Mouse (Mus musculus): ENCODE results near the gene Zbtb34.

Gene Zbtb34

GRCm38 (mm10) chr2:33445741-33446140, 14.6 kb upstream of the Zbtb34 start:
- DNase-seq (ENCODE audit: low spot score) = no peak

- DNase-seq (ENCODE audit: low spot score) = no peak
Observed at GRCm38 (mm10) chr2:33444862-33445261, 13.7 kb upstream of the Zbtb34 start.

DNA sequence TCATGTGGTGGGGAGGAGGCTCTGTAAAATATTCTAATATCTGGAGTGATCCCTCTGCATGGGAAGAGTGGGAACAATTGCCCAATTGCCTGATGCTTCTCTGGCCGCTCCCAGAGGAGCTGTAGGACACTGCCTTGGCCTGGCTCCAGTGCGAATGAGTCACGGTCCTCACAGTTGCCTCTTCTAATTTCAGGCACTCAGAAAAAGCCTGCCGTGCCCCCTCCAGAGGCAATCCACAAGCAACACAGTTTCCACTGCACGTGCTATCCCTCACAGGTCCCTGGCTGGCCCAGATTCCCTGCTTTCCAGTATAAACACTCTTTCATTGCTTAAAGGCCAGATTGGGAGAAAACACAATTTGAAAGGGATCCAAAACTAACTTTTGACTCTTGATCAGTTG, 13.2 kb upstream of the Zbtb34 start:
- DNase-seq (ENCODE audit: low spot score) = no peak

DNA sequence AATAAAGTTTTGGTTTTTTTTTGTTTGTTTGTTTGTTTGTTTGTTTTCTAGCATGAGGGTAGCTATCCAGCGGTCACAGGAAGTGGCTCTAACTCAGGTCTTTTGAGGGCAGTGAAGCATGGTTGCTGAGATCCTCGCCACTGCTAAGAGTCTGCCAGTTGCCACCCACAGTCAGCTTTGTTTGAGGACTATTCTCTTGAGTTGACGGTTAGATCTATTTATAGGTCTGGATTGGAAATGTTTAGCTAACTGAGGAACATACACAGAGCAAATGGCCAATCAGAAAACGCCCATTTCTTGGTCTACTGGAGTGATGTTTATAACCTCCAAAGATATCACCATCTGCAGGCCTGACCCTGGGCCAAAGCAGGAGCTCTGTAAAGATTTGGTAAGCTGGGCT, 11.6 kb upstream of the Zbtb34 start:
- DNase-seq (ENCODE audit: low spot score) = no peak

- DNase-seq (ENCODE audit: low spot score) = no peak
Observed at GRCm38 (mm10) chr2:33440893-33441292, 9.8 kb upstream of the Zbtb34 start.

DNA sequence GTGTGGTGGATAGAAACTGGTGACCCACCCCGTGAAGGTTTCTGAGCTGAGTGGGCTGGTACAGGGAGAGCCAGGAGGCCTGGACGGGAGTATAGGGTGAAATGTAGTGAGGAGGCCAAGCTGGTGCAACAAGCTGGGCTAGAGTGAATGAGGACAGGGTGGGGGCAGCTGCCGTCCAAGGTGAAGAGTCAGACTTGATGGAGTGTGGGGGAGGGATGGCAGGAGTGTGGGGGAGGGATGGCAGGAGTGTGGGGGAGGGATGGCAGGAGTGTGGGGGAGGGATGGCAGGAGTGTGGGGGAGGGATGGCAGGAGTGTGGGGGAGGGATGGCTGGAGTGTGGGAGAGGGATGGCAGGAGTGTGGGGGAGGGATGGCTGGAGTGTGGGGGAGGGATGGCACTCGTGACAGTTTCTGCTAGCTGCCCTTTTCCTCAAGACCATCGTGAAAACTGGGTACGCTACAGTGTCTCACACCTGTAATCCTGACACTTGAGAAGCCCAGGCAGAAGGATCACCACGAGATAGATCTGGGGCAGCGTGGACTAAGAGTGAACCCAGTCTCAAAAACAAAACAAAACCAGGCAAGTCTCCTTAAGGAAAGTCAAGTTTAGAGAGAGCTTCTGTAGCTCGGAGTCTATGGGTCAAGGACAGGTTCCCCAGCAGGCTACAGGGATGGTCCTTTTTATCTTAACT, 9.0 kb upstream of the Zbtb34 start:
- DNase-seq (ENCODE audit: low spot score) = no peak

- no peak for DNase-seq (ENCODE audit: low spot score)
Observed at GRCm38 (mm10) chr2:33439471-33439881, 8.4 kb upstream of the Zbtb34 start.

- DNase-seq (ENCODE audit: low spot score) = no peak
Observed at GRCm38 (mm10) chr2:33438377-33438776, 7.3 kb upstream of the Zbtb34 start.

DNA sequence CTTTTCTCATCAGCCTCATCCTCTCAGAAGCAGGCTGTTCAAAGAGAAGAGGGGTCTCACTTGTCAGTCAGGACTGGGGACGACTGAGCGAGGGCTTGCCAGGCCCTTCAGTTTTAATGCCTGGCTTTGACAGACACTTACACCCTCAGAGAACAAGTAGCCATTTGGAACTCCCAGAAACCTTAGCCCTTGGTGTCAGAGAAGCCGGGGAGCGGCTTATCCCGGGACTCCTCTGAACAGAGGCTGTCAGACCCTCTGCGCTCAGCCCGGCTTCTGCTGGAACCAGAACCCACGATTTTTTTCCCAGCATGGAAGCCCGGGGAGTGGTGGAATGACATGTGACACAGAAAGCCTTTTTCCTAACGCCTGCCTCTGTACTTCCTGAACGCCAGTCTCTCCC, 6.1 kb upstream of the Zbtb34 start:
- DNase-seq (ENCODE audit: low spot score) = no peak

DNA sequence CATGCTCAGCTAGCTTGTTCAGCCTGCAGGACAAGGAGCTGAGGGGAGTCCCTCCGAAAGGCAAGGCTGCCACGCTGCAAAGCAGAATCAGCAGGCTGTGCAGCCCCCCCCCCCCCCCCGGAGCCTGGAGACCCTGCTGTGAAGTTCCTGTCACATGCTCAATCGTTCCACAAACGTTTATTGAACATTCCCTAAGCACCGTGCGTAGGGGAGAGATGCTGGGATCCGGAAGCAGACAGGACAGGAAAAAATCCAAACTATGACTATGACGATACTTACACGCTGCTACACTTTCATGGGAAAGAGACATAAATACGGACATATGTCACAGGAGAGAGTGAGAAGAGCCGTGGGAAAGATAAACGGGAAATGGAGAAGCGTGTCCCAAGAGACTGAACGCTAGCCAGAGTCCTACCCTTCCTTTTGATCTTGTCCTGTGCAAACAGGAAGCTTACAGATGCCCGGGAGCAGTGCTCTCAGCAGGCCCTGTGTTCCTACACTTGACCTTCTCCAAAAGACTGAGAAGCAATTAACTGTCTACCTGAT, 5.0 kb upstream of the Zbtb34 start:
- DNase-seq (ENCODE audit: low spot score) = no peak

GRCm38 (mm10) chr2:33435036-33435650, 4.0 kb upstream of the Zbtb34 start:
- DNase-seq (ENCODE audit: low spot score) = no peak

DNA sequence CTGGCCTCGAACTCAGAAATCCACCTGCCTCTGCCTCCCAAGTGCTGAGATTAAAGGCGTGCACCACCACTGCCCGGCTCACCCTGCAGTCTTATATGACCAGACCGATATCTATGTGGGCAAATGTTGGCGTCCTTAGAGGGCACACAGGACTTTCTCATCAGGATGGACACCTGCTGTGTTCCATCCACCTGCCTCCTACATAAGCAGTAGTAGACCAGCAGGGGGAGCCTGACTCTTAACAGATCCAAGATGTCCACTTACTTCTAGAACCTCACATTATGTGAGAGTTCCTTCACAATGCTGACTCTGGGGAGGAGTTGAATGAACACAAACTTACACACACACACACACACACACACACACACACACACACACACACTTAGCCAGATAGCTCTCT, 1.8 kb upstream of the Zbtb34 start:
- peak; percentile 35 for DNase-seq (ENCODE audit: low spot score)

- no peak for DNase-seq (ENCODE audit: low spot score)
Observed at GRCm38 (mm10) chr2:33430081-33430770, 898 bp downstream of the Zbtb34 start.

DNA sequence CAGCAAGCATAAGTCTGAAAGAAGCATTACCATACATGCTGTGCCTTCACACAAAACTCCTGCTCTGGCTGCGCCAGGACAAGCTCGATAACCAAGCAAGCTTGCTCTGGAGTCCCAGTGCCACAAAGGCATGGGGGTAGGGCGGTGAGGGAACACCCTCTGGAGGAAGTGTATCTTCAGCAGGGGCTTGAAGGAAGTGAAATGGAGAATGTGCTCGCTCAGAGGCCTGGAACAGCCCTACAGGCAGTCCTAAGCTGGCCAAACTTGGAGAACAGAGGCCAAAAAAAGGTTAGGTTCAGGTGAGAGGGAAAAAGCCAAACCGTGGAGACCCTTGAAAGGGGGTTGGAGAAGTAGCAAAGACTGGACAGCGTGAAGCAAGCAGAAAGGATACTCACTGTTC, 1.8 kb downstream of the Zbtb34 start:
- DNase-seq (ENCODE audit: low spot score) = peak; percentile 18

GRCm38 (mm10) chr2:33426640-33427398, 4.3 kb downstream of the Zbtb34 start:
- DNase-seq (ENCODE audit: low spot score) = no peak

DNA sequence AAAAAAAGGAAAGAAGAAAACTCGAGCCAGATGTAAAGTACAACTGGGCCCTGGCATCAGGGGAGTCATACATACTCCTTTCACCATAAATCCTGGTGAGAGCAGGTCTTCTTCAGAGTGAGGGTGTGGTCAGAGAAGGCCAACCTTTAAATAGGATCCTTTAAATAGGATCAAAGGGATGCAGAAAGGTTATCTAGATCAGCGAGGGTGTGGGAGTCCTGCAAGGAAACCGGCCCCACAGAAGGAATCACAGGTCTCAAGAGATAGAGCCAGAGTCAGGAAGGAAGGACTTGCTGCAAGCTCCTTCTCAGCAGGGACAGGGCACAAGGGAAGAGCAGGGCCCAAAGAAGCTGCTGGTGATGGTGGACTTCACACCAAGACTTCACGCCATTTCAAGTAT, 13.7 kb downstream of the Zbtb34 start:
- no peak for DNase-seq (ENCODE audit: low spot score)

DNA sequence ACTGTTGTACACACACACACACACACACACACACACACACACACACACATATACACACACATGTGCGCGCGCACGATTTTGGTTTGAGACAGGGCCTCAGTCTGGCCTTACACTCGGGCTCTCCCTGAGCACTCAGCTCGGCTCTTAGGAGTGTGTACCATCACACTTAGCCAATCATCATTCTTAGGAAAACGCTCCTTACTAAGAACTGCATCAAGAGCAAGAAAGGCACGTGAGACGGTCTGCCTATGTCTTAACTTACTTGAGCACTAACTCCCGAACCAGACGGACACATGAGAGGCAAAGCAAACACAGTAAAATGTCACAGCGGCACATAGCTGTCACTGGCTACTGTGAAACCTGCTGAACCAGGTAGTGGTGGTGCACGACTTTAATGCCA, 17.1 kb downstream of the Zbtb34 start:
- no peak for DNase-seq (ENCODE audit: low spot score)

DNA sequence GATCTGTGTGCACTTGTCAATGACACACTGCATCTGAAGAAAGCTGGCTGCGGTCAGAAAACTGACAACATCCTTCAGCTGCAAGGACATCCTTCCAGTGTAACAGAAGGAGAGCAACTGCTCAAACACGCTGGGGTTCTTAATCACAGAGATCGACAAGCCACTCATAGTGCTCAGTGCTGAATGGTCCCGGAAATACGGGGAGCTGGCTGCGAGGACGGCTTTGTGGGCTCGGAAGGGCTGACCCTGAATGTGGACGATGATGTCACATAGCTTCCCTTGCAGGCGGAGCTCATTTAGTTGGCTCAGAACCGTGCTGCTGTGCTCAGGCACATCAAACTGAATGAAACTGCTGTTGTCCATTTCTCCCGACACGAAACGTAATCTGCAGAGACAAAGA, 19.0 kb downstream of the Zbtb34 start:
- no peak for DNase-seq (ENCODE audit: low spot score)

GRCm38 (mm10) chr2:33403511-33404003, 27.6 kb downstream of the Zbtb34 start:
- DNase-seq (ENCODE audit: low spot score) = peak; percentile 14

DNA sequence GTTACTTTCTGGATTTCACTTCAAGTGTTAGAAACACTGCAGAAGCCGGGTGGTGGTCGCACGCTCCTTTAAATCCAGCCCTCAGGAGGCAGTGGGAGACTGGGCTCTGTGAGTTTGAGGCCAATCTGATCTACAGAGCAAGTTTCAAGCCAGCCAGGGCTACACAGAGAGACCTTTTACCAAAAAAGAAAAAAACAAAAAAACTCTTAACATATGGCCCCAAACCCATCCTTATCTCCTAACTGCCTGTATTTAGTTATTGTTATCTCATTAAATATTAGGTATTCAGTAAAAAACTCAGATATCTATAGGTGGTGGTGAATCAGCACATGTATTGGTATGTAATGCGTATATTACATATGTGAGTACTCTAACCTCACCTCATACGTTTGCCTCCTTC, 28.5 kb downstream of the Zbtb34 start:
- no peak for DNase-seq (ENCODE audit: low spot score)

- DNase-seq (ENCODE audit: low spot score) = peak; percentile 18
Observed at GRCm38 (mm10) chr2:33402236-33402635, 28.9 kb downstream of the Zbtb34 start.

- no peak for DNase-seq (ENCODE audit: low spot score)
Observed at GRCm38 (mm10) chr2:33401217-33401616, 29.9 kb downstream of the Zbtb34 start.

Measured in T-cell, adult 2 months (primary cell).